In genomic region chr16:92234530-92234929, GRCm38 (mm10) we compare ENCODE assay signal across 15 mouse cellular contexts. TPM values are rescaled to one million over a fixed set of nuclear protein-coding genes. Genes with fewer than 3 reads are reported as not detected.
DNase-seq lines count a peak whose midpoint lies in the region; ATAC-seq and TF ChIP-seq lines count a peak whose summit lies in the region.
"Had no signal": no experiment of that assay in that cellular context is flagged by ENCODE, and none has a peak within 500 bp of the region (broad histone marks: within the 10 kb centered on the region; RNA-seq: fewer than 3 reads in every experiment).

No protein-coding gene starts in this region.

- H3K9ac ChIP-seq in midbrain, embryonic 11.5 days (ENCODE audit: low read length): no peak overlapping the region
- no peak overlapping the region for H3K9ac ChIP-seq in midbrain, embryonic 15.5 days
- H3K9ac ChIP-seq: forebrain, embryonic 12.5 days; neural tube, embryonic 13.5 days had no signal

- WGBS in midbrain, embryonic 11.5 days: 32% methylated on average over 5 of the region's 5 CpGs
- 24% methylated on average over 5 of the region's 5 CpGs for WGBS in midbrain, embryonic 15.5 days
- WGBS in lung, adult 2 months: 15% methylated on average over 5 of the region's 5 CpGs
- WGBS in small intestine, adult 2 months: 11% methylated on average over 5 of the region's 5 CpGs

- no peaks in the 10 kb centered on the region for H3K27me3 ChIP-seq in midbrain, embryonic 11.5 days (ENCODE audit: control insufficient read depth, insufficient read depth, low read length)
- H3K27me3 ChIP-seq in midbrain, embryonic 15.5 days (replicated peaks): no peaks in the 10 kb centered on the region
- H3K27me3 ChIP-seq in small intestine, adult 2 months (ENCODE audit: control insufficient read depth, insufficient read depth, low read length): no peaks in the 10 kb centered on the region
- H3K27me3 ChIP-seq: forebrain, embryonic 12.5 days; neural tube, embryonic 13.5 days had no signal

- no peak for TF ChIP-seq CTCF in lung, adult 2 months (IDR thresholded peaks at IDR 0.05; ENCODE audit: insufficient read depth, low read length)
- TF ChIP-seq CTCF in small intestine, adult 2 months (IDR thresholded peaks at IDR 0.05; ENCODE audit: extremely low read depth, insufficient read length, insufficient replicate concordance, low read depth, low read length): no peak

- TF ChIP-seq POLR2A in lung, adult 2 months (IDR thresholded peaks at IDR 0.05; ENCODE audit: borderline replicate concordance, extremely low read depth, low read depth, low read length): no peak
- no peak for TF ChIP-seq POLR2A in small intestine, adult 2 months (IDR thresholded peaks at IDR 0.05; ENCODE audit: low read depth, low read length)

- no peak overlapping the region for H3K27ac ChIP-seq in midbrain, embryonic 11.5 days (ENCODE audit: low read depth, low read length)
- H3K27ac ChIP-seq in midbrain, embryonic 15.5 days: no peak overlapping the region
- H3K27ac ChIP-seq in small intestine, adult 2 months (ENCODE audit: insufficient read depth, low read depth, low read length): peak overlapping the region; percentile 68
- H3K27ac ChIP-seq: forebrain, embryonic 12.5 days; neural tube, embryonic 13.5 days; stomach, postnatal 0 days had no signal

- no peak overlapping the region for H3K4me2 ChIP-seq in midbrain, embryonic 11.5 days
- H3K4me2 ChIP-seq in midbrain, embryonic 15.5 days: no peak overlapping the region
- H3K4me2 ChIP-seq: forebrain, embryonic 12.5 days; neural tube, embryonic 13.5 days had no signal

- peak; percentile 38 for ATAC-seq in midbrain, embryonic 11.5 days (ENCODE audit: low FRiP score)
- ATAC-seq in midbrain, embryonic 15.5 days (replicated peaks): no peak; the same call in 1 of the 2 replicates
- ATAC-seq in granulocyte monocyte progenitor cell, adult 5-6 weeks (replicated peaks; ENCODE audit: poor library complexity, severe bottlenecking): no peak

- no peak overlapping the region for H3K4me3 ChIP-seq in midbrain, embryonic 11.5 days (ENCODE audit: low read depth, low read length)
- no peak overlapping the region for H3K4me3 ChIP-seq in midbrain, embryonic 15.5 days
- no peak overlapping the region for H3K4me3 ChIP-seq in lung, adult 2 months (replicated peaks; ENCODE audit: extremely low read depth, low read depth, low read length)
- H3K4me3 ChIP-seq in small intestine, adult 2 months (ENCODE audit: low read depth, low read length): no peak overlapping the region
- H3K4me3 ChIP-seq: forebrain, embryonic 12.5 days; neural tube, embryonic 13.5 days had no signal

- DNase-seq in embryo, embryonic 10 days (ENCODE audit: low spot score): peak; percentile 31
- DNase-seq in embryo, embryonic 11 days: no peak
- DNase-seq in midbrain, embryonic 11.5 days (ENCODE audit: low spot score, missing footprints): no peak
- peak; percentile 22 for DNase-seq in lung, adult 2 months
- no peak for DNase-seq in frontal cortex, adult 2 months (ENCODE audit: extremely low spot score in 1 of 2, low spot score in 1 of 2)
- DNase-seq: gastrocnemius, postnatal 25 days; heart, postnatal 4 days; right cerebral cortex, postnatal 4 days had no signal

- H3K4me1 ChIP-seq in midbrain, embryonic 11.5 days (ENCODE audit: control insufficient read depth, insufficient read depth, low read length): peaks cover 2% of the 10 kb centered on the region; the same call in 1 of the 2 replicates
- peaks cover 7% of the 10 kb centered on the region; the same call in 1 of the 2 replicates for H3K4me1 ChIP-seq in midbrain, embryonic 15.5 days
- H3K4me1 ChIP-seq in lung, adult 2 months (ENCODE audit: control insufficient read depth, insufficient read depth, low read length): peaks cover 11% of the 10 kb centered on the region
- peaks cover 13% of the 10 kb centered on the region; the same call in 1 of the 2 replicates for H3K4me1 ChIP-seq in small intestine, adult 2 months (ENCODE audit: control insufficient read depth, insufficient read depth, insufficient read length, low read length)

- H3K36me3 ChIP-seq in midbrain, embryonic 11.5 days (ENCODE audit: control insufficient read depth, insufficient read depth, low read length): no peaks in the 10 kb centered on the region
- H3K36me3 ChIP-seq in midbrain, embryonic 15.5 days (replicated peaks): no peaks in the 10 kb centered on the region
- H3K36me3 ChIP-seq in small intestine, adult 2 months (ENCODE audit: control insufficient read depth, insufficient read depth, low read length): no peaks in the 10 kb centered on the region
- H3K36me3 ChIP-seq: forebrain, embryonic 12.5 days; neural tube, embryonic 13.5 days had no signal

- H3K9me3 ChIP-seq in midbrain, embryonic 11.5 days (ENCODE audit: control insufficient read depth, low read length): no peaks in the 10 kb centered on the region
- no peaks in the 10 kb centered on the region for H3K9me3 ChIP-seq in midbrain, embryonic 15.5 days
- H3K9me3 ChIP-seq: forebrain, embryonic 12.5 days; neural tube, embryonic 13.5 days had no signal

RNA-seq across cellular contexts. Expression of gene Kcne2, which starts 57.7 kb away (rescaled TPM):
- 0.12 and 0.14 TPM in 2 replicates for polyA plus RNA-seq in midbrain, embryonic 11.5 days (2014; fragmentation: Nextera tagmentation; extraction: Ambion mirVana)
- polyA plus RNA-seq in midbrain, embryonic 15.5 days (2015; fragmentation: Nextera tagmentation; extraction: Ambion mirVana): 6.8 and 7.6 TPM in 2 replicates
- polyA plus RNA-seq in lung, adult 2 months (2012; rRNA removed): 12.5 and 17.5 TPM in 2 replicates
- polyA plus RNA-seq in small intestine, adult 2 months (2012; rRNA removed): not detected in 2 replicates
- polyA plus RNA-seq in frontal cortex, adult 2 months (2012; rRNA removed): 0.17 and 0.26 TPM in 2 replicates
- total RNA-seq in granulocyte monocyte progenitor cell, adult 5-6 weeks (2014; fragmentation: Nextera tagmentation): not detected in 2 replicates
- total RNA-seq in granulocyte monocyte progenitor cell, adult 5-6 weeks (2017): not detected in 2 replicates
- total RNA-seq: gastrocnemius, postnatal 25 days had no signal
- polyA plus RNA-seq: large intestine, adult 2 months had no signal

Comparison
In these comparisons a context has a peak if more than half of its experiments do, and no peak if none do; other contexts are left out.
1. DNase-seq: peak in embryo, embryonic 10 days (single experiment) and lung, adult 2 months (single experiment); none in embryo, embryonic 11 days (single experiment), midbrain, embryonic 11.5 days (single experiment) and frontal cortex, adult 2 months (0 of 2).